Mouse (Mus musculus) intestine, embryonic 16.5 days (tissue): ENCODE measurements around the gene Nup98. TPM values are rescaled to one million over a fixed set of nuclear protein-coding genes. Genes with fewer than 3 reads are reported as not detected.

ENCODE experiments used
- polyA plus RNA-seq: library from polyadenylated mRNA; unstranded; fragments of >200 nt; fragmentation: Nextera tagmentation; extraction: Ambion mirVana; gene quantifications from 2 replicates; pipeline ENCODE4 v1.2.1, GENCODE M21; 2015

The Nup98 gene
- polyA plus RNA-seq, 1 experiment from 2014 or later, result 27.9 TPM

Other genes with a start within 250 kb of the Nup98 start
- gene Il18bp, start 191.5 kb downstream of the Nup98 start, polyA plus RNA-seq, result 1.9 and 2.1 TPM in 2 replicates
- 33.0 and 35.5 TPM in 2 replicates for gene Rnf121, start 144.7 kb downstream of the Nup98 start, polyA plus RNA-seq
- 17.7 and 21.6 TPM in 2 replicates for gene Xndc1, start 144.7 kb downstream of the Nup98 start, polyA plus RNA-seq
- gene Xntrpc, start 144.5 kb downstream of the Nup98 start, polyA plus RNA-seq, result 0.47 and 0.48 TPM in 2 replicates
- gene Trpc2, start 127.1 kb downstream of the Nup98 start, polyA plus RNA-seq, result not detected in 2 replicates
- gene Art1, start 108.4 kb downstream of the Nup98 start, polyA plus RNA-seq, result 0.18 and 0.22 TPM in 2 replicates
- 0.48 and 0.77 TPM in 2 replicates for gene Art5, start 100.7 kb downstream of the Nup98 start, polyA plus RNA-seq
- 0.09 and 0.10 TPM in 2 replicates for gene Chrna10, start 93.3 kb downstream of the Nup98 start, polyA plus RNA-seq
- 121 and 126 TPM in 2 replicates for gene Pgap2, start within 50 bp of the Nup98 start, polyA plus RNA-seq
- gene Rhog, start 45.9 kb upstream of the Nup98 start, polyA plus RNA-seq, result 69.4 and 71.3 TPM in 2 replicates
- gene Stim1, start 57.6 kb upstream of the Nup98 start, polyA plus RNA-seq, result 20.9 and 21.1 TPM in 2 replicates
- gene Rrm1, start 231.5 kb upstream of the Nup98 start, polyA plus RNA-seq, result 106 and 120 TPM in 2 replicates